Mouse (Mus musculus): ENCODE data around the gene Flnc. TPM values are rescaled to one million over a fixed set of nuclear protein-coding genes. Genes with fewer than 3 reads are reported as not detected.

Gene Flnc
- total RNA-seq, 2 experiments from 2014 or later, result 1.1 to 1.2 TPM

- DNase-seq, result no peak
These were observed 52.9 kb downstream of the Flnc start for GRCm38 (mm10) chr6:29485951-29486350.

- DNase-seq, result no peak
These were observed 61.0 kb downstream of the Flnc start for GRCm38 (mm10) chr6:29494101-29494500.

GRCm38 (mm10) chr6:29496270-29496669 is 63.2 kb downstream of the Flnc start:
- DNase-seq, result no peak

- DNase-seq, result no peak
These were observed 64.7 kb downstream of the Flnc start for GRCm38 (mm10) chr6:29497791-29498190.

- DNase-seq, result no peak
These were observed 67.1 kb downstream of the Flnc start for GRCm38 (mm10) chr6:29500177-29500576.

- DNase-seq, result no peak
These were observed 67.8 kb downstream of the Flnc start for GRCm38 (mm10) chr6:29500810-29501209.

GRCm38 (mm10) chr6:29501599-29501998 is 68.5 kb downstream of the Flnc start:
- DNase-seq, result no peak

GRCm38 (mm10) chr6:29505493-29505892 is 72.4 kb downstream of the Flnc start:
- DNase-seq, result no peak

- DNase-seq, result no peak
These were observed 73.8 kb downstream of the Flnc start for GRCm38 (mm10) chr6:29506834-29507233.

- DNase-seq, result no peak
These were observed 74.6 kb downstream of the Flnc start, which contains the start of gene Kcp for GRCm38 (mm10) chr6:29507447-29508309. Kcp (minus strand) TSS chr6:29507952.

- DNase-seq, result no peak
These were observed 76.0 kb downstream of the Flnc start for GRCm38 (mm10) chr6:29509086-29509485.

Small RNAs within 50 kb of the gene (microRNA-seq; reads per million reads assigned to microRNA genes)
- 0.30 to 0.42 reads per million in 2 experiments for gene Gm26220
- 0 reads per million in 2 experiments for gene Gm44354

Other genes with a start within 250 kb of the Flnc start
- gene Impdh1, start 216.9 kb upstream of the Flnc start, total RNA-seq (2021), result 10 to 100 TPM; 40.9 to 41.8 TPM
- gene Hilpda, start 160.8 kb upstream of the Flnc start, total RNA-seq (2021), result 1 to 10 TPM; 5.9 to 6.2 TPM
- gene Fam71f2, start 153.7 kb upstream of the Flnc start, total RNA-seq (2021), result under 1 TPM; 0.60 to 0.86 TPM
- not detected for gene Fam71f1, start 114.1 kb upstream of the Flnc start, total RNA-seq (2021)
- gene Calu, start 85.2 kb upstream of the Flnc start, total RNA-seq (2021), result 10 to 100 TPM; 67.7 to 70.1 TPM
- gene Opn1sw, start 44.8 kb upstream of the Flnc start, total RNA-seq (2021), result not detected
- 10 to 100 TPM; 62.7 to 64.8 TPM for gene Ccdc136, start 36.9 kb upstream of the Flnc start, total RNA-seq (2021)
- 100 to 1,000 TPM; 242 to 264 TPM for gene Atp6v1f, start 34.5 kb downstream of the Flnc start, total RNA-seq (2021)
- gene Atp6v1fnb, start 38.2 kb downstream of the Flnc start, total RNA-seq (2021), result 1 to 10 TPM; 1.2 to 2.0 TPM
- 1 to 10 TPM; 1.7 to 1.9 TPM for gene Kcp, start 74.7 kb downstream of the Flnc start, total RNA-seq (2021)
- 1 to 10 TPM; 4.5 to 4.8 TPM for gene Irf5, start 93.4 kb downstream of the Flnc start, total RNA-seq (2021)
- gene Tnpo3, start 176.6 kb downstream of the Flnc start, total RNA-seq (2021), result 10 to 100 TPM; 72.3 to 73.1 TPM

All from layer of hippocampus, postnatal 36 days (tissue).